In genomic region chr13:62833341-62833740, GRCm38 (mm10) we compare ENCODE assay signal across 27 mouse cellular contexts. TPM values are rescaled to one million over a fixed set of nuclear protein-coding genes. Genes with fewer than 3 reads are reported as not detected.
"Had no signal": no experiment of that assay in that cellular context is flagged by ENCODE, and none has a peak within 500 bp of the region (broad histone marks: within the 10 kb centered on the region; RNA-seq: fewer than 3 reads in every experiment).

No protein-coding gene starts in this region.

- H3K36me3 ChIP-seq: hindbrain, embryonic 10.5 days; hindbrain, embryonic 12.5 days; intestine, embryonic 15.5 days; limb, embryonic 13.5 days; limb, embryonic 15.5 days had no signal

- H3K4me3 ChIP-seq: hindbrain, embryonic 10.5 days; hindbrain, embryonic 12.5 days; intestine, embryonic 15.5 days; layer of hippocampus, adult 2 months; left cerebral cortex, adult 2 months; limb, embryonic 13.5 days; limb, embryonic 15.5 days had no signal

- H3K9ac ChIP-seq: forebrain, postnatal 0 days; hindbrain, embryonic 12.5 days; hindbrain, embryonic 14.5 days; intestine, embryonic 15.5 days; limb, embryonic 13.5 days; limb, embryonic 15.5 days had no signal

- H3K27ac ChIP-seq: hindbrain, embryonic 10.5 days; hindbrain, embryonic 12.5 days; hindbrain, embryonic 14.5 days; intestine, embryonic 15.5 days; layer of hippocampus, adult 2 months; left cerebral cortex, adult 2 months; limb, embryonic 13.5 days; limb, embryonic 15.5 days had no signal

- H3K4me1 ChIP-seq: hindbrain, embryonic 10.5 days; hindbrain, embryonic 12.5 days; intestine, embryonic 15.5 days; limb, embryonic 13.5 days; limb, embryonic 15.5 days had no signal

- H3K9me3 ChIP-seq: hindbrain, embryonic 10.5 days; hindbrain, embryonic 12.5 days; intestine, embryonic 15.5 days; limb, embryonic 13.5 days; limb, embryonic 15.5 days had no signal

- ATAC-seq: forebrain, postnatal 0 days; hindbrain, embryonic 16.5 days; inflammation-experienced regulatory T-cells, adult 6 months; intestine, embryonic 15.5 days had no signal

- H3K27me3 ChIP-seq: hindbrain, embryonic 12.5 days; intestine, embryonic 15.5 days; limb, embryonic 13.5 days; limb, embryonic 15.5 days had no signal

- DNase-seq: forebrain, postnatal 0 days; gastrocnemius, postnatal 14 days; gastrocnemius, postnatal 36 days; heart, adult 18-20 months; heart, postnatal 4 days; kidney, adult 18-20 months; kidney, adult 8-10 months; kidney, postnatal 10 days; kidney, postnatal 25 days; kidney, postnatal 4 days had no signal

- H3K4me2 ChIP-seq: heart, embryonic 11.5 days; hindbrain, embryonic 12.5 days; hindbrain, embryonic 14.5 days; intestine, embryonic 15.5 days; limb, embryonic 13.5 days; limb, embryonic 15.5 days had no signal

RNA-seq across cellular contexts. Expression of gene Fbp2, which starts 24.9 kb away (rescaled TPM):
- total RNA-seq: granulocyte monocyte progenitor cell, adult 5-6 weeks; layer of hippocampus, adult 2 months; layer of hippocampus, postnatal 25 days; left cerebral cortex, adult 2 months; left cerebral cortex, postnatal 36 days had no signal
- polyA plus RNA-seq: hindbrain, embryonic 10.5 days; inflammation-experienced regulatory T-cells, adult 6 months had no signal

RNA-seq across cellular contexts. Expression of gene Gm5141, which starts 47.7 kb away (rescaled TPM):
- polyA plus RNA-seq: liver, adult 2 months had no signal

RNA-seq across cellular contexts. Expression of gene Fbp1, which starts 54.7 kb away (rescaled TPM):
- total RNA-seq: forebrain, postnatal 0 days; gastrocnemius, postnatal 14 days; gastrocnemius, postnatal 36 days; heart, postnatal 10 days; heart, postnatal 25 days had no signal
- polyA plus RNA-seq: heart, embryonic 11.5 days; inflammation-experienced regulatory T-cells, adult 6 months had no signal
